Mouse (Mus musculus): Measurements from ENCODE around the gene Zfp830. TPM values are rescaled to one million over a fixed set of nuclear protein-coding genes. Genes with fewer than 3 reads are reported as not detected.

Zfp830 gene
- 10 to 100 TPM; 15.4 to 15.8 TPM for total RNA-seq (2021)

DNA sequence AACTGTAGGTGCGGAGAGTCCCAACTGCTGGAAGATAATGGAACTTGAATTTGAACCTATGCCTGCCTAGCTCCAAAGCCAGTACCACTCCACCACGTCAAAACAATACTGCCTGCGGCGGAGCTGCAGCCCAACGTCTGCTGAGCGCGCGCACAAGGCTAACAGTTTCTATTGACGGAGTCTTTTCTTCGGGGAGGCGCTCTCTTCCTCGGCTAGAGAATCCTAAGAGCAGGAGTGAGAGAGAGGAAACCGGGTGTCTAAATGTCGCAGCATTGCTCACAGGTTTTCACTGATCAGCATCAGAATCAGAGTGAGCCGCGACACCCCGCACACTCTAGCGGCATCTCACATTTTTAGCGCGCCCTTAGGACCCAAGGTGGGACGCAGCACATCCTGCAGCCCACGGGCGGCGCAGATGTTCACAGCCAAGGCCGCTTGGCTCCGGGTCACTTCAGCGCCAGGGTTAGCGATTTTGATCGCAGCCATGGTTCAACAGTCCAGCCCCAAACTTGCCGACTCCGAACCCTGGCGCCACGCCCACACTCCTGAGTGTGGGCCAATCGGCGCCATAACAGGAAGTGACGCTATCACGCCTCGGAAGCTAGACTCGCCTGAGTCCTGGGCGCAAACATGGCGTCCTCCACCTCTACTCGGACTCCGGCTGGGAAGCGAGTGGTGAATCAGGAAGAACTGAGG lies at the start of gene Zfp830, which contains the start of gene Cct6b:
Zfp830 (plus strand) TSS at position 604 of the 696 bp plus-strand sequence.
Cct6b (minus strand) TSS at position 580 of the 696 bp plus-strand sequence.
- DNase-seq (ENCODE audit: low spot score in 2 of 2) = peak; percentile 92 to 94
- intact Hi-C loops (cut with DNase I) = loop anchor here (2.0 to 5.0 kb wide), 2 partner anchors 377 to 529 kb away; partner anchors contain the start of gene Tmem132e

DNA sequence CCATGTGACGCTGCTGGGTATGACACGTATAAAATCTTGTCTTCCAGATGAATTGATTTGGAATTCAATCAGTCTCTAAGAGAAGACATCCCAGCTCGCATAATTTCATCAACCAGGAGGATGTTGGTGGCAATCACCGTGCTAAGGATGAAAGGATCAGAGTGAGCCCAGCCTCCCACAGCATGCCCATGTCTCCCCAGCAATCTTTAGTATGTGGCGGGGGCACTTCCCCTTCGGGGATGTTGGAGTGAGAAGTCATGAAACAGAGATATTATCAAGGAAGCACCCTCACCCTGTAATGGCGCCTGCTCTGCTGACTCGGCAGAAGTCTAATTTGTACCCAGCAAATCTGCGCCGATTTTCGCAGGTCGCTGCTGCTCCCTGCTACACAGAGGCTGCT lies 44.9 kb upstream of the Zfp830 start:
- intact Hi-C loops (cut with DNase I) = no loop called here
- DNase-seq (ENCODE audit: low spot score in 2 of 2) = no peak

DNA sequence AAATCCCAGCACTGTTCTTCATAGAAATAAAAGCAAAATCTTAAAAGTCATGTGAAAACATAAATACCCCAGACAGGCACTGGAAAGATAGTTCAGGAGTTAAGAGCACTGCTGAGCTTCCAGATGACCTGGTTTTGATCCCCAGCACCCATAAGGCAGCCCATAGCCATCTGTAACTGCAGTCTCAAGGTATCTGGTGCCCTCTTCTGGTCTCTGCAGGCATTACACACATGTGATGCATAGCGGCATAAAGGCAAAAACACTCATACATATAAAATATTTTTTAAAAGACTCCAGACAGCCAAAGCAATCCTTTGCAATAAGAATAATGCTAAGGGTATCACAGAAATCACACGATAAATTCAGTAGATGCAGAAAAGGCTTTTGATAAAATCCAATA lies 37.3 kb upstream of the Zfp830 start:
- no peak for DNase-seq (ENCODE audit: low spot score in 2 of 2)

DNA sequence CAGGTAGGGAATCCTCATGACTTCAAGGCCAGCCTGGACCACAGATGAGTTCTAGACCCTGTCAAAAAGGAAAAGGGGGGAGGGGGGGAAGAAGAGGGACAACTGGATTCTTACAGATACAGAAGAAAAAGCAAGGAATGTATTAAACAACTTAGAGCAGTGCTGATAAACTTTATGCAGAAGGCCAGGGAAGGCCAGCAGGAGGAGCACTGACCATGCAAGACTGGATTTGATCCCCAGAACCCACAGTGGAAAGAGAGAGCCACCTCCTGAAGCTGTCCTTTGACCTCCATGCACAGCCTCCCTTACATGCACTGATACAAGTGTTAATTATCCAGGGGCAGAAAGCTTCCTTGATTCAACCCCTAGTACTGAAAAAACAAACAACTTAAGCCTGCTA lies 29.9 kb upstream of the Zfp830 start:
- intact Hi-C loops (cut with DNase I) = no loop called here
- DNase-seq (ENCODE audit: low spot score in 2 of 2) = no peak

More for the DNA sequence above, 37.3 kb upstream of the Zfp830 start:
- intact Hi-C loops (cut with DNase I) = no loop called here

DNA sequence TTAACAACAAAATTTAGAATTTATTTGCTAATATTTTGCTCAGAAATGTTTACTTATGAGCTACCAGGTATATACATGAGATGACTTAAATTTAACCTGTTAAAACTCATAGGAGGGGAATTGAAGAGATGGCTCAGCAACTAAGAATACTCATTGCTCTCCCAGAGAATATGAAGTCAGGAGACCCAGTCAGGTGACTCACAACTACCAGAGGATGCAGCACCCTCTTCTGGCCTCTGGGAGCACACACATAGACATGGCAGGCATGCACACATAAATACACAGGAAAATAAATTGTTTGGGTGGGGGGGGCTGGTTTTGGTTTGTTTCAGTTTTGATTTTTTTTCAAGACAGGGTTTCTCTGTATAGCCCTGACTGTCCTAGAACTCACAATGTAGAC lies 25.1 kb upstream of the Zfp830 start:
- intact Hi-C loops (cut with DNase I) = no loop called here
- DNase-seq (ENCODE audit: low spot score in 2 of 2) = no peak

DNA sequence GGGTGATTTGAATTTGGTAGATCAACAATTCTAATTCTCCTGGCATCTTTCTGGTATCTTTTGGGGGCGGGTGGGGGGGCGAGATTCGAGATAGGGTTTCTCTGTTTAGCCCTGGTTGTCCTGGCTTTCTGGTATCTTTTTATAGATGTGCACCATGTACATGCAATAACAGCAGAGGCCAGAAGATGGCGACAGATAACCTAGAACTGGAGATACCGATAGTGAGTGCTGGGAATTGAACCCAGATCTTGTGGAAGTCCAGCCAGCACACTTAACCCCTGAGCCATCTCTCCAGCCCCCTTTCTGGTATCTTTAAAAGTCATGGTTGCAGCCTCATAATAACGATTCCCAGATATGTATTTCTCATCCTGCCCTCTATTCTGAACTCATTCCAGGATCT lies 18.0 kb upstream of the Zfp830 start:
- intact Hi-C loops (cut with DNase I) = no loop called here
- DNase-seq (ENCODE audit: low spot score in 2 of 2) = no peak

DNA sequence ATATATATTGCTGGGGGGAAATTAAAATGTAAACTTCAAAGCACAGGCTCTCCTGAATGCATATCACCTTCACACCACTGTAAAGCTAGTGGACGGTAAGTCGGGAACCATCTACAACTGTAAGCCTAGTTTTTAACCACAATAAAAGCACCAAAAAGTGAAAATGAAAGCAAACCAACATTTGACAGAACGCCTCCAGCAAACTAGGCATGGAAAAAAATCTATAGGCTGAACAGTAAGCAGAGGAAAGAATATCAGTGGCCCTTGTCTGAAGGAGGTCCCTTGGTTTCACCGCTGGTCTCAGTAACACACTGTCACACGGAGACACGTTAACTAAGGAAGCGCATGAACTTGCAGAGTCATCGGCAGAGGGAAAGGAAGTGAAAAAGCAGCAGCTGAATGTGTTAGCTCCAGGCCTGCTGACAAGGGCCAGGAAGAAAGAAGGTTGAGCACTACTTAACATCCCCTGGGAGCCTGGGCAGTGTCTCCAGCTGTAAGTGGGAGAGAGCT lies 17.2 kb upstream of the Zfp830 start:
- intact Hi-C loops (cut with DNase I) = no loop called here
- DNase-seq (ENCODE audit: low spot score in 2 of 2) = no peak

DNA sequence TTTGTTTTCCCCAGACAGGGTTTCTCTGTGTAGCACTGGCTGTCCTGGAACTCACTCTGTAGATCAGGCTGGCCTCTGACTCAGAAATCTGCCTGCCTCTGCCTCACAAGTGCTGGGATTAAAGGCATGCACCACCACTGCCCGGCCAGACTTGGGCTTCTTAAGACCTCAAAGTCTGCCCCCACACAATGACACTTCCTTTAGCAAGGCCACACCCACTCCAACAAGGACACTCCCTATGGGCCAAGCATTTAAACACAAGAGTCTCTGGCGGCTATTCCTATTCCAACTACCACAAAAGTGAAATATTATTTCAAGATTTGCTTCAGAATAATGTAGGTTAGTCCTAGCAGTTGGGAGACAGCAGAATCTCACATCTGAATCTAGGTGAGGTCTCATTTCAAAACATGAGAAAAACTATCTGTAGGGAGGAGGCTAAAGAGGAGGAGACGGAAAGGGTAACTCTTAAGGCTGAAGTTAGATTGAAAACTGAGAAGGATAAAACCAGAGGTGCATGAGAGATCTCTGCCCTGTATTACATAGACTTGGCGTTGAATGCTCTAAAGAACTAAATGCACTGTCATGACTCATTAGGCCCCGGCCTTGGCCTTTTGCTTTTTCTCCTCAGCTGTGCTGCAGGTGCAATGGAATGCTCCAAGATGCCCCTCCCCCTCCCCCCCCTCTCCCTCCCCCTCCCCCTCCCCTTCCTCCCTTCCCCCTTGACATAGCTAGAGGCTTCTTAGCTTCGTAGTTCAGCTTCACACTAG lies 11.6 kb upstream of the Zfp830 start:
- intact Hi-C loops (cut with DNase I) = no loop called here

DNA sequence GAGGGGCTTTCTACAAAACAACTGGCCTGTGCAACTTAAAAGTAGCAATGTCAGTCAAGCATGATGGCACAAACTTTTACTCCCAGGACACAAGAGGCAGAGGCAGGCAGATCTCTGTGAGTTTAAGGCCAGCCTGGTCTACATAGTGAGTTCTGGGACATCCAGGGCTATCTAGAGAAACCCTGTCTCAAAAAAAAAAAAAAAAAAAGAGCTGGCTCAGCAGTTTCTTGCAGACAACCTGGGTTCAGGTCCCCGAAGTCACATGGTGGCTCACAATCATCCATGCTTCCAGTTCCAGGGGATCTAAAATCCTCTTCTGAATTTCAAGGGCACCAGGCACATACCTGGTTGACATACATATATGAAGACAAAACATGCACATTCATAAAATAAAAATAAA lies 8.2 kb upstream of the Zfp830 start:
- intact Hi-C loops (cut with DNase I) = no loop called here

More for the DNA sequence above, 11.6 kb upstream of the Zfp830 start:
- DNase-seq (ENCODE audit: low spot score in 2 of 2) = no peak

DNA sequence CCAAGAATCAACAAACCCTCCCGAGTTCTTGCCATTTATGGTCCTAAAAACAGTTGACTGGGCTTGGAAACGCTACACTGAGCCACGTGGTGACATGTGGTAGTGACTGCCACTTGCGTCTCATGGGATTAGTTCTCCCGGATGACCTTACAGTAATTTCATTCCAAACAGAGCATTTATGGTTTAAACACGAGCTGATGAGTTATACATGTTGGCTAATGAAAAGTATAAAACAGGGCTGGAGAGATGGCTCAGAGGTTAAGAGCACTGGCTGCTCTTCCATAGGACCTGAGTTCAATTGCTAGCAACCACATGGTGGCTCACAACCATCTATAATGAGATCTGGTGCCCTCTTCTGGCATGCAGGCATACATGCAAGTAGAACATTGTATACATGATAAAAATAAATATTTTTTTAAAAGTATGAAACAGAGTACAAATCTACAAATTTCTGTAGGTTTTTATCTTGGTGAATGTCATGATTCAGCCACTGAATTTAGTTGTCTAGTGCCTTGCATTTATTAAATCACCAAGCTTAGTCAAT lies 1.8 kb upstream of the Zfp830 start:
- intact Hi-C loops (cut with DNase I) = loop anchor here (2.0 to 5.0 kb wide), 2 partner anchors 375 to 528 kb away; partner anchors contain the start of gene Tmem132e
- DNase-seq (ENCODE audit: low spot score in 2 of 2) = no peak

More for the DNA sequence above, 8.2 kb upstream of the Zfp830 start:
- DNase-seq (ENCODE audit: low spot score in 2 of 2) = no peak

DNA sequence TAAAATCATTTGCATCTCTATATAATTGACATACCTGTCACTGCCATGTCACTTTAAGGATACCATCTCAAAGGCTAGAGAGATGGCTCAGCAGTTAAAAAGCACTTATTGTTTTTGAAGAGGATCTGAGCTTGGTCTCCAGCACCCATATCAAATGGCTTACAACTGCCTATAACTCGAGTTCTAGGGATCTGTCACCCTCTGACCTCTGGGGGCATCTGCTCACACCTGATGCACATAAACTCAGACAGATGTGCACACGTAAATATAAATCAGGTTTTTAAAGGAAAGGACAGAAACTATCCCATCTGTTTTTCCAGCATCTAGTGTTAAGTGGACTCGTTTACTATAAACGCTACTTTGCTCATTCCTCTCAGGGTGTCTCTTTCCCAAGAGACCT lies 884 bp upstream of the Zfp830 start:
- intact Hi-C loops (cut with DNase I) = loop anchor here (2.0 to 5.0 kb wide), 2 partner anchors 376 to 528 kb away; partner anchors contain the start of gene Tmem132e
- DNase-seq (ENCODE audit: low spot score in 2 of 2) = no peak

DNA sequence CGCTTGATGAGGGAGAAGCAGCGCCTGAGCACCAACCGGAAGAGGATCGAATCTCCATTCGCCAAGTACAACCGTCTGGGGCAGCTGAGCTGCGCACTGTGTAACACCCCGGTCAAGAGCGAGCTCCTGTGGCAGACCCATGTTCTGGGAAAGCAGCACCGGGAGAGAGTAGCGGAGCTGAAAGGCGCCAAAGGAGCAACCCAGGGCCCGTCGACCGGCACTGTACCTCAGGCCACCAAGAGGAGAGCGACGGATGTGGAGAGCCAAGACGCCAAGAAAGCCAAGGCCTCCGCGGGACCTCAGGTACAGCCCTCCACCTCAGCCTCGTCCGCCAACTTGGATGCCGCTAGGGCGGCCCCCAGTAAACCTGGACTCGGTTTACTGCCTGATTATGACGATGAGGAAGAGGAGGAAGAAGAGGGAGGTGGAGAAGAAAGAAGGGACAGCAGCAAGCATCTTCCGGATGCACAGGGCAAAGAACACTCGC lies 336 bp downstream of the Zfp830 start:
- intact Hi-C loops (cut with DNase I) = loop anchor here (5.0 kb wide), 1 partner anchor 377 kb away; the partner anchor contains the start of gene Tmem132e
- DNase-seq (ENCODE audit: low spot score in 2 of 2) = no peak

DNA sequence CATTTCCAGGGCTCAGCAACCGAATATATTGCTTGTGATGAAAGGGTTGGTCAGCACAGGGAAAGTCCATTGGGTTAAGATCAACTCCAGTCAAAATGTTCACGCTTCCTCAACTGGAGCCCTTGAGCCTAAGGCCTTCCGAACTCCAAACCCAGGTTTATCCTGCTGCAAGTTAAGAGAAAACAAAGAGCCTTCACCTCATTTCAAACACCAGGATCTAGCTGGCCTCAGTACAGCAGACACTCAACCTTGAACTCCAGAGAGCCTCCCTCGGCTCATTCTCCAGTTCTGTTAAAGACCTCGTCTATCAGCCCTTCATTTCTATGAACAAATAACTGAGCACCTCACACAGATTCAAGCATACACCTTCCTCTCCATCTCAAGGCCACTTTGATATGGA lies 16.0 kb downstream of the Zfp830 start:
- intact Hi-C loops (cut with DNase I) = loop anchor here (2.0 kb wide), 1 partner anchor 91 kb away; the partner anchor contains the start of gene Rffl
- DNase-seq (ENCODE audit: low spot score in 2 of 2) = no peak

DNA sequence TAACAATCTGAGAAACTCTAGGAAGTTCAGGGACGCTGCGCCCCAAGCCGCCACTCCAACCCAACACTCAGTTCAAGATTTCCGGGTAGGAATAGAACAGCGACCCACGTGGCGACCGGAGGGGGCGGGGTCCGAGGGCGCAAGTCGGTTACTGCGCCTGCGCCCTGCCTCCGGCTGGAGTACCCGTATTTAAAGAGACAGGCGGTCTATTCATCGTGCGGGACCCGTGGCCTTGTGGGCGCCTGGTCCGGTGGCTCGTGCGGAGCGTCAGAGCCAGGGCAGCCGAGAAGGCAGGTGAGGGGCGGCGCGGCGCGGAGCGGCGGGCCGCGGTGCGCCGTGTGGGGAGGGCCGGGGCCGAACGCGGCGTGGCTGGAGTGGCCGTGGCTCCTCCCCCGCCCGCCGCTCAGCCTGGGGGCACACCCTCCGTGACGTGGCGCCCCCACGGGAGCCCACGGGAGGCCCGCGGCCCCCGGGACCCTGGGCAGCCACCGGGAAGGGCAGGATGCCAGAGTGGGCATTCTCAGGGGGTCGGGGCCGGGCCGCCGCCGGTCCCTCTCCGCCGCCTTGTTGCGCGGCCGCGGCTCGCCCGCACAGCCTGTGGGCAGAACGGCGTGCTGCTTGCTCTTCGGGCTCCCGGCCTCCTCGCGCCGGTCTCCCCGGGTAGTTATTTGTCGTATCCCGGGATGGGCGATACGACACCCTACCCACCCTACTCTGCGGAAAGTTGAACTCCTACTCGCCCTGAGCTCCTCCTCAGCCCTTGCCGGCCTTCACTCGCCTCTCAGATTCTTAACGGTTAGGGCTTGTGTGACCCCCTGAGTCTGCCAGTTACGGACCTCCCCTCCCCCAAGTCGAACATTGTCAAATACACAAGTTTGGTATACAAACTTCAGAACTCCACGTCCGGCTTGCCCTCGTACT lies 17.1 kb downstream of the Zfp830 start, which contains the start of gene Lig3:
Lig3 (plus strand) TSS at position 126 of the 921 bp plus-strand sequence.
- DNase-seq (ENCODE audit: low spot score in 2 of 2) = peak; percentile 92
- intact Hi-C loops (cut with DNase I) = loop anchor here (2.0 kb wide), 1 partner anchor 90 kb away; the partner anchor contains the start of gene Rffl

DNA sequence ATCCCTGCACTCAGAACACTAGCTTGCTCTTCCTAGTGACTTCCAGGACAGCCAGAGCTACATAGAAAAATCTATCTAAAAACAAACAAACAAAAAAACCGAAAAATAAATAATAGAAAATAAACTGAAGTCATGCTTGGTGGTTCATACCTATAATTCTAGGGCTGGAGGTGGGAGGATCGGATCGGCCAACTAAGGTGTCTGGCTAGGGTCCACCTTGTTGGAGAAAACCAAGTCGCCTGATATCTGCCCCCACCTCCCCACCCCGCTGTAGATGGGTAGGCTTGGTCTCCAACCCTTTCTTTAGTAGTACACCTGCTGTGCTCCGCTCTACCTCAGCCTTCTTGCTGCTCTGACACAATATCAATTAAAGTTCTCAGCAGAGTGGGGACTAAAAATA lies 18.1 kb downstream of the Zfp830 start:
- DNase-seq (ENCODE audit: low spot score in 2 of 2) = no peak
- intact Hi-C loops (cut with DNase I) = no loop called here

DNA sequence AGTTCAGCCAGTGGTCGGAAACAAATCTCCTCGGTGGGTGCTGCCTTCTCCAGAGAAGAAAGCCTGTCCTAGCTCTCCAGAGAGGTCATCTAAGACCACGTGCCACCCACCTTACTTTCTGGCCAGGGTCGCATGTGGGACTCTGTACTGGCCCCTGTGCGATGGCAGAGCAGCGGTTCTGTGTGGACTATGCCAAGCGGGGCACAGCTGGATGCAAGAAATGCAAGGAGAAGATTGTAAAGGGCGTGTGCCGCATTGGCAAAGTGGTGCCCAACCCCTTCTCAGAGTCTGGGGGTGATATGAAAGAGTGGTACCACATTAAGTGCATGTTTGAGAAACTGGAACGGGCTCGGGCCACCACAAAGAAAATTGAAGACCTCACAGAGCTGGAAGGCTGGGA lies 19.3 kb downstream of the Zfp830 start:
- intact Hi-C loops (cut with DNase I) = no loop called here
- no peak for DNase-seq (ENCODE audit: low spot score in 2 of 2)

DNA sequence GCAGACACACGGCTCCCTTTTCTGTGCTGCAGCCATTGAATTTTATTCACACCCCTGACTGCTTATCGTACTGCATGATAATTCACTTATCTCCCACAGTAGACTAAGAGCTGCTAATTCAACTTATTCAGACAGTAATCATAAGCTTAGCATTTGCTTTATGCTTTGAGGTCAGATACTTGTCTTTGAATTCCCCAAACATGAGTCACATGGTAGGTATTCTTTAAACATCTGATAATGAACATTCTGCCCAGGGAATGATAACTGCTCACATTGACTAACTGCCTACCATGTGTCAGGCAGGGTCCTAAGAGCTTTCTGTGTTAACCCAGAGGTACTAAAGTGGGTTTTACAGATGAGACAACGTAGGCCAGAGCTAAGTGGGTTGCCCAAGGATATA lies 42.5 kb downstream of the Zfp830 start:
- intact Hi-C loops (cut with DNase I) = no loop called here
- no peak for DNase-seq (ENCODE audit: low spot score in 2 of 2)

DNA sequence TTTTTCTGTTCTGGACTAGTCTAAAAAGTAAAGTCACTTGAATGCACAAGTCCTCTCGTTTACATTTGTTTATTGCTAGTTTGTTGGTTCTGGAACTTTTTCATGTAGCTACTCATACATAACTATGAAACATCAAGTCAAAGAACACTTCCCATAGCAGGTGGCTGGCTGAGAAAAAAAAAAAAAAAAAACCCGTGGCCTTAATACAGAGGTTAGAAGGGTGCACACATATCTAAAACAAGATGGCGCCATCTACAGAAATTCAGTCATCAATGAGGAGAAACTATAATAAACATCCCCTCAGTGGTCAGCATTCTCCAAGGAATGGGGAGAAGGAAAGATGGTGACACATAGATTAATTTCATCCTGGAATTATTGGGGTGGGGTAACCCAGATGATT lies 43.2 kb downstream of the Zfp830 start:
- intact Hi-C loops (cut with DNase I) = no loop called here
- no peak for DNase-seq (ENCODE audit: low spot score in 2 of 2)

DNA sequence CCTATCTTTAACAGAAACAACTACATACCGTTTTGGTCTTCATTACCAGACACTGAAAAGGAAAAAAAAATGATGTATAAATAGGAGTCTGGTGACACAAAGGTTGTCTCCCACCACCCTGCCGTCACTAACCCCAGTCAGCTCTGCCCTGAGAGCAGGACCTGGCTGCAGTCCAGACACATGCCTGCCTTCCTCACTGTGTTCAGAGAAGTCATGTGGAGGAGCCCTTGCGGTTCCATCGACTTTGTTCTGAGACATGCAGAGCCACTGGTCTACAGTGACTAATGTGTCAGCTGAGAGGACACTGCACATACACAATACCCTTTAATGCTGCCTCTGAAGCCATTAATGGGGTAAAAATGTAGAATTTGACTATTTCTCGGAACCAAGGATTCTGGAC lies 44.3 kb downstream of the Zfp830 start:
- no peak for DNase-seq (ENCODE audit: low spot score in 2 of 2)
- intact Hi-C loops (cut with DNase I) = no loop called here

Measured in left cerebral cortex, postnatal 36 days (tissue).